In genomic region chr13:23499943-23500342, GRCm38 (mm10) we compare ENCODE assay signal across 1 mouse cellular context.
TF ChIP-seq lines count a peak whose summit lies in the region.

No protein-coding gene starts in this region.

TF ChIP-seq in CH12.LX, 34 proteins besides CTCF, POLR2A, EP300 and RAD21 (continued from another document):
- peak; percentile 90; the same call in 1 of the 2 replicates for TF ChIP-seq MAFK (IDR thresholded peaks at IDR 0.05; ENCODE audit: insufficient replicate concordance, low read length)
- no peak for TF ChIP-seq CHD1 (IDR thresholded peaks at IDR 0.05; ENCODE audit: low read depth, low read length)
- peak; percentile 92 for TF ChIP-seq ELF1 (IDR thresholded peaks at IDR 0.05; ENCODE audit: low read depth, low read length)
